Mouse (Mus musculus) ZHBTc4 (cell line): ENCODE data around the gene Emilin2.
"Not testable (repeated sequence)": the region's sequence is repeated elsewhere in the genome, so short reads cannot be mapped to it uniquely, and the experiment has no call there.

Experiments
- DNase-seq: peaks from one replicate; pipeline ENCODE4 v3.0.0-alpha.2; 2011; ENCODE audit warnings: low read depth, low spot score

Gene Emilin2

DNA sequence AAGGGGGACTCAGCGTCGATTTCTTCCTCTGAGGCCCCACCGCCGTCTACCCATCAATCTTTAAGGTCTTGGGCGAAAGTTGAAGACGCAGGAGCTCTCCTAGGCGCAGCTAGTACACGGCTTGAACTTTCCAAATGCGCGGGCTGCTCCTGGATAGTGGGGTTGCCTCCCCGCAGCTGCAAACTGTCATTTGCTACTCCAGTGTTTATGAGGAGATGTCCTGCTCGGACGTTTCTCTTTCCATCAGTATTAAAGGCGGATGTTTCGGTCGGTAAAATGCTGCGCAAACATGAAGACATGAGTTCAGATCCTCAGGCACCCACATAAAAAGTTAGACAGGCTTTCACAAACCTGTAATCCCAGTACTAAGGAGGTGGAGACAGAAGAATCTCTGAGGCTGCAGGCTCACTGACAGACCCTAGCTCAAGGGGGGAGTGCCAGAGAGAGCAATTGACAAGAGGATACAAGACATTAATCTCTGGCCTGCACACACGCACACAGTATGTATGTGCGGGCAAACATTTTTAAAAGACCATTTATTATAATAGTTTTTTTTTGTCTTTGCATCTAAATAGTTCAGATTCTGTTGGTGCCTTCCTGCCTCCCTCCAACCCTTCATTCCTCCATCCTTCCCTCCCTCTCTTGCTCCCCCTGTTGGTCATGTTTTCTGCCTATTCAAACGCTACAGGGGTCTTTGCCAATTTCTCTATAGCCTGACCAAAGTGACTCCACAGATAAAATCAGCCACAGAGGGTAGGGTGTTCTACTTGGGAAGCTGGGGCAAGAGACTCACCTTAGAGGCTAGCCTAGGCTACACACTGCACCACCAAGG, at the start of gene Emilin2:
Gene Emilin2, minus strand, starts transcription at position 639 of the 832 bp plus-strand sequence.
- peak; percentile 67 for DNase-seq

- no peak for DNase-seq
These were observed 43.7 kb upstream of the Emilin2 start for GRCm38 (mm10) chr17:71355526-71355925.

GRCm38 (mm10) chr17:71354205-71354604, 42.4 kb upstream of the Emilin2 start:
- DNase-seq, result no peak

DNA sequence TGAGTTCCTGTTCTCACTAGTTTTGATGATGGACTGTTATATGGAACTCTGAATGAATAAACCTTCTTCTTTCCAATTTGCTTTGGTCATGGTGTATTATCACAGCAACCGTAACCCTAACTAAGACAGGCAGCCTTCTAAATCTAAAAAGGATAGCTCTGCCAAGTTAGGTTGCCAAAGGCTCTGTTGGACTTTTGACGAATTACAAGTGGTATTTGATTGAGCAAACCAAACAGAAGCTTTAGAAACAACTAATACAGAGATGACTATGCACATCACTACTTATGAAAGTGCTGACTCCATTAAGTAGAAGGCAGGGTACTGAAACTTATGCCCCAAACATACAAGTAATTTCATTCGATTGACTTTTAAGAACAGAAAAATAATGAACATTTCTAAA, 36.4 kb upstream of the Emilin2 start:
- no peak for DNase-seq

DNA sequence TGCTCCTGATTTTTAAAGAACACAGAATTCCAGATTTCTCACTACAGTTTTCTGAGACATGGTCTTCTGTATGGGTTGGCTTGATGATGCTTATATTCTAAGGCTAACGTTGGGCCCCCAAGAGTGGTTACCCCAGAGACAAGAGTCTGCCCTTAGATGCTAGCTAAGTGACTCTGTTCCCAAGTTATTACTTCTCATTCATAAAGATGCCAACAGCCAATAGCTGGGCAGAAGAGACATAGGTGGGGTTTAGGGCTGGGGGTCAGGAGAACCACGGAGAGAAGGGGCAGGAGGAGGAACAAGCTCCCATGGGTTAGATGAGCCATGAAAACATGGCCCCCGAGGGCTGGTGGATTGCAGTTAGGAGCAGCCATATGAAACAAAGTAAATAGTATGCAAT, 30.2 kb upstream of the Emilin2 start:
- DNase-seq, result no peak

- DNase-seq, result no peak
These were observed 26.8 kb upstream of the Emilin2 start for GRCm38 (mm10) chr17:71338627-71339026.

DNA sequence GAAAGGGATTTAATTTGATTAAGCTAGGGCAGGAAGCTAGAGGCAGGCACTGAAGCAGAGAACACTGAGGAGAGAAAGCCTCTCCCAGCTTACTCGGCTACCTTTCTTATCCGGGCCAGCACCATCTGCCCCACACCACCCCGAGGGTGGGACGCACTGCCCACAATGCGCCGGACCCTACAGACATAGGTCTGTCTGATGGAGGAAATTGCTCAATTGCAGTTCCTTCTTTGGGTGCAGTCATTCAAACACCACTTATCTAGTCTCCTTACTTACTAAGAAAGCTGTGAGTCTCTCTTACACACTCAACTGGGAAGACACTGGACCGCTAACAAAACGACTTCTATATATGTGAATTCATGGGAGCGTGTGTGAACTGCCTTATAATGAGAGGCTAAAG, 25.8 kb upstream of the Emilin2 start:
- DNase-seq, result no peak

- no peak for DNase-seq
These were observed 24.6 kb upstream of the Emilin2 start for GRCm38 (mm10) chr17:71336421-71336820.

DNA sequence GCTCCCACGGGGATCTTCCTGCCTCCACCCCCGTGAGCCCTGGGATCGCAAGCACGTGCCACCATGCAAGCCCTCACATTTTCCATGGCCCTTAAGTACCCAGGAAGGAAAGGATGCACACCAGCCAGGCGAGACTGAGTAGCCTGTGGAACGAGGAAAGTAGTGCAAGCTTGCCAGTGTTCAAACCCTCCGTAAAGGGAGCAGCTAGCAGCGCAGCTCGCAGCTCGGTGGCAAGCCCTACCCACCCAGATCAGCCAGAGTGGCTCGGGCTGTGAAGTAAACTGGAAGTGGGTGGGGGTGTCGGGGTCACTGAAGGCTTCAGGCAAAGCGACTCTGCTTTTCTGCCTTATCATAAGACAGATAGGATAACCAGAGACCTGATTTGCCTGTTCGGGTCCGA, 20.5 kb upstream of the Emilin2 start:
- no peak for DNase-seq

DNA sequence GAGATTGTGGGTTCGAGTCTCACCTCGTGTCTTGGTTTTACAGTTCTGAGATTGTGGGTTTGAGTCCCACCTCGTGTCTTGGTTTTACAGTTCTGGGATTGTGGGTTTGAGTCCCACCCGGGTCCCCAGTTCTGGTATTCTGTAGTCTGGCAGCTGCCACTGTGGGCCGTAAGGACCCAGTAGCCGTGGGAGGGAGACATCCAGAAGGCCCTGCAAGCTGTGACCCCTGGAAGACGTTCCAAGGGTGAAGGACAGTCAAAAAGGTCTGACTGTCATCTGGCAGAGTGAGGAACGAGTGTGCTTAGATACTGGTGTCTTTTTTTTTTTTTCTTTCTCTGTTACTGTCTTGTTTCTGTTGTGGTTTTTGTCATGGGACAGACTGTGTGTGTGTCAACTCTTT, 9.0 kb upstream of the Emilin2 start:
- not testable (repeated sequence) for DNase-seq

DNA sequence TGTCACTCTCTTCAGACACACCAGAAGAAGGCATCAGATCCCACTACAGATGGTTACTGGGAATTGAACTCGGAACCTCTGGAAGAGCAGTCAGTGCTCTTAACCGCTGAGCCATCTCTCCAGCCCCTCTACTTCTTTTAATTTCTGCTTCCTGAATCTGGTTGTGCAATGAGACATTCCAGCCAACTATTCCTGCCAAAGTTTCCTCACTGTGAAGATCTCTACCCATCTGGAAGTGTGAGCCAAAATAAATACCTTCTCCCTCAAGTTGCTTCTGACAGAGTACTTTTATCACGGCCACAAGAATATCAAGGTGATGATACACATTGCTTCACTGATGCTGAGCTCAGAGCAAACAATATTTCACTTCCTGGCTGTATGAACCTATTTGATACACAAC, 7.6 kb upstream of the Emilin2 start:
- DNase-seq, result no peak

DNA sequence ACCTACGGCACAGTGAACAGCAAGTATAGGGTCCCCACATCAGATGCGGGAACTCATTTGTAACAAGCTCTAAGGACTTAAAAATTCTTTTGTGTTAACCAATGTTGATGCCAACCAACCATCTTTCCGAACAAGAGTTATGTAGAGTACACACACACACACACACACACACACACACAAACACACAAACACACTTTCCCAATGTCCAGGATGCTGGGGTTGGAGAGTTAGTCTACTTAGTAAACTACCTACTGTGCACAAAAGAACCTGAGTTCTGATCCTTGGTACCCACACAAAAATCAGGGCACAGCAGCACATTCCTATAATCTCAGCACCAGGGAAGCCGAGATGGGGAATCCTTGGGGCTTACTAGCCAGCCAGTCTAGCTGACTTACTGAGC, 5.8 kb upstream of the Emilin2 start:
- no peak for DNase-seq

- DNase-seq, result no peak
These were observed 2.5 kb upstream of the Emilin2 start for GRCm38 (mm10) chr17:71314315-71314714.

DNA sequence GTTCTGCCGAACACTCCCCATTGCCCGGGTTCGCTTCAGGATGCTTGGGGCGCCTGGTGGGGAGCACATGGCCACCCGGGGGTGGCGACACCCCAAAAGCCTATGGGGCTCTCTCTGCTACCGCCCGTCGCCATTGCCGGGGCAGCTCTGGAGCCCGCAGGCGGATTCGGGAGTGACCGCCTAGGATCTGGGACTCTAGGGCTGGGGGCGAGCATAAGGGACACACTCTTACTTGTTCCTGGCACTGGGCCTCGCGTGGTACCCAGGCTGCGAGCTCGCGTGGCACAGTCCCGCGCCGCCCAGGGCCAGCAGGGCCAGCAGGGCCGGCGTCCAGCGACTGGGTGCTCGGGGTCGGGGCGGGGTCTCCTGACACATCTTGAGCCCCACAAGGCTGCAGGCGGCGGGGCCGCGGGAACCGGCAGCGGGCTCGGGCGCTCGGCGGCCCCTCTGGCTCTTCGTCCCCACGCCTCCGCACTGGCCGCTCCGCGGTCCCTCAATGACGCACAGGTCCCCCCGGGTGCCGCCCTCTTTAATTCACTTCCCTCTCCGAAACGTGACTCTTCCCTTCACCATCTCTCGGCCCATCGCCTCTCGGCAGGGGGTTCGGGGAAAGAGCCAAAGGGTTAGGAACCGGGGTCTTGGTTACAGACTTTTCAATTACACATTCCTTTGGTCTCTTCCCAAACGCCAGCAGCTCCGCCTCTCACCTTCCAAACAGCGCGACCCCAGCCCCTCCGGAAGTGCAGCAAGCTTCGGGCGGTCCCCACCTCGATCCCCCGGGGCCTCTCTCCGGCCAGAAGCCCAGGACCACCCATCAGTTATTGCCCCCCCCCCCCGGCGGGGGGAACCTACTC, 1.1 kb downstream of the Emilin2 start:
- DNase-seq, result peak; percentile 44

GRCm38 (mm10) chr17:71309711-71310485, 1.9 kb downstream of the Emilin2 start:
- DNase-seq, result peak; percentile 43

GRCm38 (mm10) chr17:71309141-71309540, 2.6 kb downstream of the Emilin2 start:
- DNase-seq, result no peak

GRCm38 (mm10) chr17:71308296-71308695, 3.5 kb downstream of the Emilin2 start:
- no peak for DNase-seq

DNA sequence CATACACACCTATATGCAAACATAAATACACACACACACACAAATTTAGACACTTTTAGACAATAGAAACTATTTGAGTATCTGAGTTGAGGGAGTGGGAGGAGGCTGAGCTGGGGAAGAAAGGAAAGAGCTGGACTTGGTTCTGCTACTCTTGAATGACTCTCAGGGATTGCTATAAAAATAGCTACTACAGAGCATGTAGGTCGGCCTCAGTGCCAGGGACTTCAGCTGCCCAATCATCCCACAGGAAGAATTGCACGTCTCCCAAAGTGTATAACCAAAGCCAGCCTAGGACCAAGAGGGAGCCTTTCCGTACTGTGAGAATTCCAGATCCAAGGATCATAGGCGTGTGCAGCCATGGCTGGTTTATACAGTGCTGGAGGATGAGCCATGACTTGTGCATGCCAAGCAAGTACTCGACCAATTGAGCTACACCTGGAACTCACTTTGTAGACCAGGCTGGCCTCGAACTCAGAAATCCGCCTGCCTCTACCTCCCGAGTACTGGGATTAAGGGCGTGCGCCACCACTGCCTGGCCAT, 4.5 kb downstream of the Emilin2 start:
- no peak for DNase-seq

- no peak for DNase-seq
These were observed 5.1 kb downstream of the Emilin2 start for GRCm38 (mm10) chr17:71306716-71307115.

- no peak for DNase-seq
These were observed 5.7 kb downstream of the Emilin2 start for GRCm38 (mm10) chr17:71306091-71306490.

DNA sequence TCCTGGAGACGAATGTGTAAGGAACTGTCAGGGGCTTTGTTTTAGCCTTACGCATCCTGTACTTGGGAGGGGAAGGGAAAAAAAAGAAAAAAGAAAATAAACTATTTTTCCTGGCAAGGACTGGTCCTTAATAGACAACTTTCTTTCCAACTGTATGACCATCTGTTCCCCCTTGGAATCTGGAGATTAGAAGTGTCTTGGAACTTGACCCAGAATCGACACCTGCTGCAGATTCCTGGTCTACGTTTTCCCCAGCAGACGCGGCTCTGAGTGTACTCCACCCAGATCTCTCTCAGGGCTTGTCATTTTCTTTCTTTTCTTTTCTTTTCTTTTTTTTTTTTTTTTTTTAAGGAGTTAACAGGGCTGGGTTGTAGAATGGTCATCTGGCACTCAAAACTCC, 8.3 kb downstream of the Emilin2 start:
- DNase-seq, result no peak

DNA sequence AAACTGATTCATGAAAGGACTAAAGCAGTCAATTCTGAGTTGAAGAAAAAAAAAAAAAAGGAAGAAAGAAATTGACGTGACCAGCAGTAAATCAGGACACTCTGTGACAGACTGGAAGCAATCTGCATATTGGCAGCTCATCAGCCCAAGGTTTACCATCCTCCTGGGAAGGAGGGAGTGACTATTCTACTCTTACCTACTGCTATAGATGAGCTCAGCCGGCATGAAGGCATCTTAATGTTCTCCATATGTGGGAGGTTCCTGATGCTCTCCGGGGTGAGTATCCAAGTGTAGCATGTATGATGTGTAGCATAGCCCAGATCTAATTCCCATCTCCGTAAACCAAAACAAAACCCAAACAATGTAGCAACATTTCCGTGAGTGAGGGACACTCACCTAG, 10.4 kb downstream of the Emilin2 start:
- no peak for DNase-seq
